Mouse (Mus musculus): ENCODE results near the gene Slit3. TPM values are rescaled to one million over a fixed set of nuclear protein-coding genes. Genes with fewer than 3 reads are reported as not detected.

Slit3 gene
- total RNA-seq (2014; fragmentation: Nextera tagmentation) = not detected in 2 replicates
- total RNA-seq (2017) = 0.76 TPM in 1 of 2 replicates, not detected in the other
- not detected in 2 replicates for polyA plus RNA-seq (2012)

- TF ChIP-seq POLR2AphosphoS5 (IDR thresholded peaks at IDR 0.05; ENCODE audit: insufficient replicate concordance, low read depth, low read length) (no peak), CTCF (IDR thresholded peaks at IDR 0.05; ENCODE audit: low read depth, low read length) (no peak), TAL1 (conservative IDR thresholded peaks at IDR 0.05; ENCODE audit: low read depth, low read length) (no peak), GATA1 (IDR thresholded peaks at IDR 0.05; ENCODE audit: borderline replicate concordance, low read length) (no peak), GATA2 (IDR thresholded peaks at IDR 0.05; ENCODE audit: borderline replicate concordance, low read depth, low read length) (no peak)
- no peaks in the 10 kb centered on the region for H3K4me1 ChIP-seq (ENCODE audit: insufficient read depth, low read depth, low read length)
- no peak within 1 kb of the TSS; the same call in 1 of the 2 replicates for H3K4me3 ChIP-seq (ENCODE audit: low read depth, low read length)
- peaks cover 65% of the 10 kb centered on the region for H3K9me3 ChIP-seq (replicated peaks)
- DNase-seq (ENCODE audit: low spot score) (no peak), ATAC-seq (ENCODE audit: extremely low read depth, insufficient number of reproducible peaks, low FRiP score, poor library complexity, severe bottlenecking) (no peak)
- H3K27me3 ChIP-seq (ENCODE audit: insufficient read depth, low read length) = no peaks in the 10 kb centered on the region
- no peaks in the 10 kb centered on the region for H3K36me3 ChIP-seq (replicated peaks)
Observed at GRCm38 (mm10) chr11:35120894-35121610, at the start of gene Slit3. TSS of gene Slit3 (plus strand) at chr11:35121224.

GRCm38 (mm10) chr11:35071451-35071850 lies 49.6 kb upstream of the Slit3 start:
- no peak overlapping the region for H3K4me3 ChIP-seq (ENCODE audit: low read depth, low read length)
- no peak for DNase-seq (ENCODE audit: low spot score)
- TF ChIP-seq TAL1 (conservative IDR thresholded peaks at IDR 0.05; ENCODE audit: low read depth, low read length) = no peak
- H3K27me3 ChIP-seq (ENCODE audit: insufficient read depth, low read length) = no peaks in the 10 kb centered on the region
- no peaks in the 10 kb centered on the region for H3K36me3 ChIP-seq (replicated peaks)
- ATAC-seq (ENCODE audit: extremely low read depth, insufficient number of reproducible peaks, low FRiP score, poor library complexity, severe bottlenecking) = no peak
- no peaks in the 10 kb centered on the region for H3K4me1 ChIP-seq (ENCODE audit: insufficient read depth, low read depth, low read length)
- H3K9me3 ChIP-seq (replicated peaks) = peaks cover 23% of the 10 kb centered on the region

DNA sequence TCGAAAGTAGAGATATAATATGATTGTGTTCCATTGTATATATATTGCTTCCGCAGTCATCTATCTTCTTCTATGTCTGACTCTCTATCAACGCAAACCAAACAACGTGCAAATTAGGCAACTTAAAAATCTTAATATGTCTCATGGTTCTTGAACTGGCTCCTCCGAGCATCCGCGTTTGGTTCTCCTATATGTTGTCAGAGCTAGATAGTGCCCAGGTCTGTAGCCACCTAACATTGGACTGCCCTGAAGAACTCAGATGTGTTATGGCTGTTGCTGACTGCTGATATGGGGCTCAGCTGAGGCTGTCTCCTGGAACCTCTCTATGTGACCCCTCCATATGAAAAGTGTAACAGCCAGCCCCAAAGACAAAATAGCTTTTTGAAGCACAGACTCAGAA lies 45.6 kb upstream of the Slit3 start:
- Histone ChIP-seq H3K4me1 (ENCODE audit: insufficient read depth, low read depth, low read length) (no peaks in the 10 kb centered on the region), H3K9me3 (replicated peaks) (peaks cover 15% of the 10 kb centered on the region), H3K36me3 (replicated peaks) (no peaks in the 10 kb centered on the region), H3K27me3 (ENCODE audit: insufficient read depth, low read length) (no peaks in the 10 kb centered on the region), H3K4me3 (ENCODE audit: low read depth, low read length) (no peak overlapping the region)
- no peak for ATAC-seq (ENCODE audit: extremely low read depth, insufficient number of reproducible peaks, low FRiP score, poor library complexity, severe bottlenecking)
- TF ChIP-seq POLR2AphosphoS5 (IDR thresholded peaks at IDR 0.05; ENCODE audit: insufficient replicate concordance, low read depth, low read length) (no peak), TAL1 (conservative IDR thresholded peaks at IDR 0.05; ENCODE audit: low read depth, low read length) (no peak), CTCF (IDR thresholded peaks at IDR 0.05; ENCODE audit: low read depth, low read length) (no peak), GATA1 (IDR thresholded peaks at IDR 0.05; ENCODE audit: borderline replicate concordance, low read length) (no peak), GATA2 (IDR thresholded peaks at IDR 0.05; ENCODE audit: borderline replicate concordance, low read depth, low read length) (no peak)
- DNase-seq (ENCODE audit: low spot score) = no peak

GRCm38 (mm10) chr11:35080451-35081125 lies 40.4 kb upstream of the Slit3 start:
- DNase-seq (ENCODE audit: low spot score) = no peak
- H3K36me3 ChIP-seq (replicated peaks) = no peaks in the 10 kb centered on the region
- no peaks in the 10 kb centered on the region for H3K27me3 ChIP-seq (ENCODE audit: insufficient read depth, low read length)
- no peak for TF ChIP-seq CTCF (IDR thresholded peaks at IDR 0.05; ENCODE audit: low read depth, low read length)
- no peak for TF ChIP-seq TAL1 (conservative IDR thresholded peaks at IDR 0.05; ENCODE audit: low read depth, low read length)
- no peak for TF ChIP-seq GATA1 (IDR thresholded peaks at IDR 0.05; ENCODE audit: borderline replicate concordance, low read length)
- TF ChIP-seq GATA2 (IDR thresholded peaks at IDR 0.05; ENCODE audit: borderline replicate concordance, low read depth, low read length) = no peak
- TF ChIP-seq POLR2AphosphoS5 (IDR thresholded peaks at IDR 0.05; ENCODE audit: insufficient replicate concordance, low read depth, low read length) = no peak
- H3K4me3 ChIP-seq (ENCODE audit: low read depth, low read length) = no peak overlapping the region
- no peaks in the 10 kb centered on the region for H3K4me1 ChIP-seq (ENCODE audit: insufficient read depth, low read depth, low read length)
- no peak for ATAC-seq (ENCODE audit: extremely low read depth, insufficient number of reproducible peaks, low FRiP score, poor library complexity, severe bottlenecking)
- H3K9me3 ChIP-seq (replicated peaks) = peaks cover 14% of the 10 kb centered on the region

DNA sequence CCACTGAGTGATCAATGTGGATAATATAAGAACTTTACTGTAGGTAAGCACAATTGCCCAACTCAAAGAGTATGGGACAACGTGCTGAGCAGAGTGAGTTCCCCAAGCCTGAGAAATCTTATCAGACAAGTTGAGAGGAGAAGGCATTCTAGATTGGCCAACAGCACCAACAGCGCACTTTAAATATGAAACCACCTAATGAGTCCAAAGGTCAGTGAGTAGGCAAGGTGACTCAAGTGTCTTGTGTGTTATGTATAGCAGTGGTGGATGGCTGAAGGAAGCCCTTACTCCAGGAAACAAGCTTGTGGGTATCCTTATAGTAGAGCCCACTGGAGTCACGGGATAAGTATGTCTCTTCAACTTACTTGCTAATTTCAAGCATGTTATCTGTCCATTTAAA lies 38.7 kb upstream of the Slit3 start:
- no peaks in the 10 kb centered on the region for H3K36me3 ChIP-seq (replicated peaks)
- H3K4me1 ChIP-seq (ENCODE audit: insufficient read depth, low read depth, low read length) = no peaks in the 10 kb centered on the region
- H3K9me3 ChIP-seq (replicated peaks) = peaks cover 17% of the 10 kb centered on the region
- no peaks in the 10 kb centered on the region for H3K27me3 ChIP-seq (ENCODE audit: insufficient read depth, low read length)
- H3K4me3 ChIP-seq (ENCODE audit: low read depth, low read length) = no peak overlapping the region
- ATAC-seq (ENCODE audit: extremely low read depth, insufficient number of reproducible peaks, low FRiP score, poor library complexity, severe bottlenecking) (no peak), DNase-seq (ENCODE audit: low spot score) (no peak)
- TF ChIP-seq GATA1 (IDR thresholded peaks at IDR 0.05; ENCODE audit: borderline replicate concordance, low read length) = no peak
- TF ChIP-seq POLR2AphosphoS5 (IDR thresholded peaks at IDR 0.05; ENCODE audit: insufficient replicate concordance, low read depth, low read length) = no peak
- TF ChIP-seq GATA2 (IDR thresholded peaks at IDR 0.05; ENCODE audit: borderline replicate concordance, low read depth, low read length) = no peak
- TF ChIP-seq TAL1 (conservative IDR thresholded peaks at IDR 0.05; ENCODE audit: low read depth, low read length) = no peak
- no peak for TF ChIP-seq CTCF (IDR thresholded peaks at IDR 0.05; ENCODE audit: low read depth, low read length)

DNA sequence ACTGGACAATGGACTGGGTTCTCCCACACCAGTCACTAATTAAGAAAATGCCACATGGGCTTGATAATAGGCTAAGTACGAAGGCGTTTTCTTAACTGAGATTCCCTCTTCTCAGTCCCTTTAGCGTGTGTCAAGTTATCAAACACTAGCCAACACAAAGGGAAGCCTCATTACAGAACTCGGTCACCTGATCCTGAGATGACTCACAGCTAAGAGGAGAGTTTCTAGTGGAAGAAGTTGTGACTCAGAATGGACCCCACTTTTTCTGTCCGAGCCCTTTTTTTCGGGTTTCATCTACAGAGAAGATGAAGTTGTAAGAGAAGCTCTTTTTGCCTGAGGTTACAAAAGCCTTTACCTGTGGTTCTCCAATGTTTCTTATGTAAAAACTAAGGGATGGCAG lies 38.0 kb upstream of the Slit3 start:
- Histone ChIP-seq H3K4me1 (ENCODE audit: insufficient read depth, low read depth, low read length) (no peaks in the 10 kb centered on the region), H3K27me3 (ENCODE audit: insufficient read depth, low read length) (no peaks in the 10 kb centered on the region), H3K4me3 (ENCODE audit: low read depth, low read length) (no peak overlapping the region), H3K36me3 (replicated peaks) (no peaks in the 10 kb centered on the region), H3K9me3 (replicated peaks) (peaks cover 17% of the 10 kb centered on the region)
- no peak for ATAC-seq (ENCODE audit: extremely low read depth, insufficient number of reproducible peaks, low FRiP score, poor library complexity, severe bottlenecking)
- no peak for TF ChIP-seq GATA1 (IDR thresholded peaks at IDR 0.05; ENCODE audit: borderline replicate concordance, low read length)
- DNase-seq (ENCODE audit: low spot score) = no peak

Data from G1E (cell line).